Mouse (Mus musculus): ENCODE results near the gene Spata32. TPM values are rescaled to one million over a fixed set of nuclear protein-coding genes. Genes with fewer than 3 reads are reported as not detected.
A peak's percentile ranks its signal among the peaks of the same experiment; 100 is the strongest.

Spata32 gene
- polyA plus RNA-seq, 1 experiment from 2014 or later, result not detected

DNA sequence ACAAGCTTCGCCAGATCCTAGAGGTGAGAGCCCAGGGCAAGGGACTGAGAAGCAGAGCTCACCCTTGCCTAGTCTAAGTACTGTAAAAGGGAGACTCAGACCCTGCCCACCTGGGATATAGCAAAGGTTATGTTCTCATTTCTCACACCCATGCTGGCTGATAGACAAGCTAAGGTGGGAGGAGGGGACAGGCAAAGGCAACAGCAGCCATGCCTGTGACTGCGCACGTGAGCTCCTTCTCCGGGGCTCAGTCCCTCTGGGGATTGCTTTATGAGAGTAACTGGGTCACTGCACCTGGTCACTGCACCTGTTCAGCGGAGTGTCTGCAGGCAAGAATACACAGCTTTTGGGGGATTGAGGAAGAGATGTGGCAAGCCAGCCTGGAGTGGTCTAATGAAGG is 22.6 kb downstream of the Spata32 start:
- Histone ChIP-seq H3K36me3 (replicated peaks) (no peaks in the 10 kb centered on the region), H3K27ac (replicated peaks) (no peak overlapping the region), H3K9me3 (no peaks in the 10 kb centered on the region), H3K27me3 (replicated peaks; ENCODE audit: low read depth, poor library complexity, severe bottlenecking) (peaks cover 100% of the 10 kb centered on the region), H3K4me1 (peaks cover 36% of the 10 kb centered on the region), H3K4me3 (no peak overlapping the region)
- DNase-seq (ENCODE audit: low spot score), result no peak
- 81% methylated on average over 5 of the region's 5 CpGs for WGBS

DNA sequence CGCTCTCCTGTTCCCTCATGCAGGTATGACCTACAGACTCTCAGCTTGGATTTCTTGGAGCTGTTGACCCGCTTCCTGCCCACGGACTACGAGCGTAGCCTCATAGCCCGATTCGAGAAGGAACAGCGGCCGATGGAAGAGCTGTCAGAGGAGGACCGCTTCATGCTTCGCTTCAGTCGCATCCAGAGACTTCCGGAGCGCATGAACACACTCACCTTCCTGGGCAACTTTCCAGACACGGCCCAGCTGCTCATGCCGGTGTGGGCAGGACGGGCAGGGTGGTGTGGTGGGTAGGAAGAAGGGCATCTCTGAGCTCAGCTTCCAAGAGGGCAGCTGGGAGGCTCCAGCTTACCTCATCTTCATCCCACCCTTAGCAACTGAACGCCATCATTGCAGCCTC is 23.0 kb downstream of the Spata32 start:
- H3K27me3 ChIP-seq (replicated peaks; ENCODE audit: low read depth, poor library complexity, severe bottlenecking), result peaks cover 100% of the 10 kb centered on the region
- DNase-seq (ENCODE audit: low spot score), result no peak
- 91% methylated on average over 18 of the region's 18 CpGs for WGBS
- H3K4me1 ChIP-seq, result peaks cover 36% of the 10 kb centered on the region
- H3K36me3 ChIP-seq (replicated peaks), result no peaks in the 10 kb centered on the region
- no peak overlapping the region for H3K27ac ChIP-seq (replicated peaks)
- H3K9me3 ChIP-seq, result no peaks in the 10 kb centered on the region
- H3K4me3 ChIP-seq, result no peak overlapping the region

GRCm38 (mm10) chr11:103193825-103194168 is 24.4 kb downstream of the Spata32 start:
- Histone ChIP-seq H3K4me3 (0 out of 2 replicates have a peak overlapping the region, but pooled peaks have one; percentile 48), H3K4me1 (peaks cover 24% of the 10 kb centered on the region), H3K9me3 (no peaks in the 10 kb centered on the region), H3K36me3 (replicated peaks) (no peaks in the 10 kb centered on the region), H3K27ac (replicated peaks) (no peak overlapping the region), H3K27me3 (replicated peaks; ENCODE audit: low read depth, poor library complexity, severe bottlenecking) (peaks cover 98% of the 10 kb centered on the region)
- DNase-seq (ENCODE audit: low spot score), result no peak
- WGBS, result 29% methylated on average over 9 of the region's 9 CpGs

DNA sequence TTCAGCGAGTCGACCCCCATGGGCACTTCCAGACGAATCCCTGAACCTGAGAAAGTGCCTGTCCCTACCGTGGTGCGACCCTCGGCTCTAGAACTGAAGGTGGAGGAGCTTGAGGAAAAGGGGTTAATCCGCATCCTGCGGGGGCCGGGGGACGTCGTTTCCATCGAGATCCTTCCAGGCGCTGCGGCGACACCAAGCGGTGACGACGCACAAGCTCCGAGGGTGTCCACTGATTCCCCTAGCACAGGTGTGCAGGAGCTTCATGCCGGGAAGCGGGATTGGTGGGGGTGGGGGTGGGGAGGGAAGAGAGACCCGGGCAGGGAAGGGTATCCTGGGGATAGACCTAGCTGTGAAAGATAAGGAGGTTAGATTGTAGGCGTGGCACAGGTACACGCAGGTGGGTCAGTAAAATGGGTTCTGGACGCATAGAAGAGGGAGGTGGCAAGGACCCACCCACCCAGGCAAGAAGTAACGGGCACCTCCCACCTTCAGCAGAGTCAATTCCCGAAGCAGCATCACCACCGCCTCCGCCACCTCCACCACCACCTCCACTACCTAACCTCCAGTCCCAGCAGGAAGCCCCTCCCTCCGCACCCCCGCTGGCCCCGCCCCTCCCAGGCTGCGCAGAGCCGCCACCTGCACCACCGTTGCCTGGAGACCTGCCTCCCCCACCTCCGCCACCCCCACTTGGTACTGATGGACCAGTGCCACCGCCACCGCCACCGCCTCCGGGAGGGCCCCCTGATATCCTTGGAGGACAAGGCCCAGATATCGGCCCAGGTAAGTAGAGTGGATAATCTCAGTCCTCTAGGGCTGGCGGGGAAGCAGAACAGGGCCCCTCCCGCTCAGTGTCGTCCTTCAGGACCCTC is 25.0 kb downstream of the Spata32 start:
- 3% methylated on average over 44 of the region's 44 CpGs for WGBS
- peaks cover 18% of the 10 kb centered on the region for H3K4me1 ChIP-seq
- peak overlapping the region; percentile 48 for H3K4me3 ChIP-seq
- H3K9me3 ChIP-seq, result no peaks in the 10 kb centered on the region
- no peaks in the 10 kb centered on the region for H3K36me3 ChIP-seq (replicated peaks)
- DNase-seq (ENCODE audit: low spot score), result peak; percentile 59
- H3K27me3 ChIP-seq (replicated peaks; ENCODE audit: low read depth, poor library complexity, severe bottlenecking), result peaks cover 93% of the 10 kb centered on the region
- no peak overlapping the region for H3K27ac ChIP-seq (replicated peaks)

DNA sequence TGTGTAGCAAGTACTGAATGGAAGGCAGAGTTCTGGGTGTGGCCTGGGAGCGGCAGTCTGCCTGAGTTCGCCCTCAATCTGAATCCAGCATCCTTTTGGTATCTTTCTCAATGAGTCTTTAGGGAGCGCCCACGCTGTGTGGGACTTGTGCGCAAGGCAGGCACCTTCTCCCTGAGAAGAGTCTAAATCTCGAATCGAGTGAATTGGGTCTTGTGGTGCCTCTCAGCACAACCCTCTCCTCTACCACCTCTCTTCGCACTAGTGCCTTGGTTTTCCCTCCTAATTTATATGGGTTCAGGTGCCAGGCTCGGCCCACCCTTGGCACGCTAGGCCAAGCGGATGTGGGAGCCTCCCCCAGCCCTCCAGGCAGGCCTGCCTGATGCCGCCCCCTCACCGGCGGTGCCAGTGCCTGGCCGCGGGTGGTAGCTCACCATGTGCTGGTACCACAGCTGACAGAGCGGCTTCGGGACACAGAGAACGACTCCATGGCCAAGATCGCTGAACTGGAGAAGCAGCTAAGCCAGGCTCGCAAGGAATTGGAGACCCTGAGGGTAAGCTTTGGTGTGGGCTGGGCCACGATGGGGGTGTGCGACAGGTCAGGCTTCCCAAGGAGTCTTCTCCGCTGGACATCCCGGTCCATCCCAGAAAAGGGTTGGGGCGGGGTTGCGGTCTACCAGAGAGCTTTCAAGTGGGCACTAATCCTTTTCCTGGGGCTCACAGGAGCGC is 25.8 kb downstream of the Spata32 start:
- no peak for DNase-seq (ENCODE audit: low spot score)
- no peak overlapping the region for H3K27ac ChIP-seq (replicated peaks)
- H3K4me3 ChIP-seq, result peak overlapping the region; percentile 48
- H3K9me3 ChIP-seq, result no peaks in the 10 kb centered on the region
- WGBS, result 13% methylated on average over 28 of the region's 28 CpGs
- H3K27me3 ChIP-seq (replicated peaks; ENCODE audit: low read depth, poor library complexity, severe bottlenecking), result peaks cover 85% of the 10 kb centered on the region
- peaks cover 16% of the 10 kb centered on the region for H3K4me1 ChIP-seq
- no peaks in the 10 kb centered on the region for H3K36me3 ChIP-seq (replicated peaks)

GRCm38 (mm10) chr11:103184891-103185290 is 33.3 kb downstream of the Spata32 start:
- H3K27ac ChIP-seq (replicated peaks), result no peak overlapping the region
- H3K4me1 ChIP-seq, result no peaks in the 10 kb centered on the region
- H3K4me3 ChIP-seq, result no peak overlapping the region
- H3K9me3 ChIP-seq, result no peaks in the 10 kb centered on the region
- peak; percentile 56 for DNase-seq (ENCODE audit: low spot score)
- H3K36me3 ChIP-seq (replicated peaks), result no peaks in the 10 kb centered on the region
- peaks cover 36% of the 10 kb centered on the region for H3K27me3 ChIP-seq (replicated peaks; ENCODE audit: low read depth, poor library complexity, severe bottlenecking)
- 36% methylated on average over 2 of the region's 2 CpGs for WGBS

DNA sequence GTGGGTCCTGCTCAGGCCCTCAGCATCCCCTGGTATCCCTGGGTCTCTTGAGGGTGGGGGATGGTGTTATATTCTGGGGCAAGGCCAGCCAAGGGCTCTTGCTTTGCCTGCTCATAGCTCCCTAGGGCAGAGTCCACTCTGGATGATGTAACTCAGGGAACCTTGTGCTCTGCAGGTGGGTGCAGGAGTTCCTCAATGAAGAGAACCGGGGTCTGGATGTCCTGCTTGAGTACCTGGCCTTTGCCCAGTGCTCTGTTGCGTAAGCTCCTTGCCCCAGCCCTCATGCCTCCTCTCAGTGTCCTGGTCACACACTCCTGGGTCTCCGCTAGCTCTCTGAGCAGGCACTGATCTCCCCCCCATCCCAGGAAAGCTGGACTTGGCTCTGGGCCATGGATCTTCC is 36.3 kb downstream of the Spata32 start:
- Histone ChIP-seq H3K4me3 (no peak overlapping the region), H3K4me1 (no peaks in the 10 kb centered on the region), H3K27me3 (replicated peaks; ENCODE audit: low read depth, poor library complexity, severe bottlenecking) (peaks cover 28% of the 10 kb centered on the region), H3K9me3 (no peaks in the 10 kb centered on the region), H3K36me3 (replicated peaks) (no peaks in the 10 kb centered on the region), H3K27ac (replicated peaks) (no peak overlapping the region)
- WGBS, result 84% methylated on average over 3 of the region's 3 CpGs
- DNase-seq (ENCODE audit: low spot score), result no peak

DNA sequence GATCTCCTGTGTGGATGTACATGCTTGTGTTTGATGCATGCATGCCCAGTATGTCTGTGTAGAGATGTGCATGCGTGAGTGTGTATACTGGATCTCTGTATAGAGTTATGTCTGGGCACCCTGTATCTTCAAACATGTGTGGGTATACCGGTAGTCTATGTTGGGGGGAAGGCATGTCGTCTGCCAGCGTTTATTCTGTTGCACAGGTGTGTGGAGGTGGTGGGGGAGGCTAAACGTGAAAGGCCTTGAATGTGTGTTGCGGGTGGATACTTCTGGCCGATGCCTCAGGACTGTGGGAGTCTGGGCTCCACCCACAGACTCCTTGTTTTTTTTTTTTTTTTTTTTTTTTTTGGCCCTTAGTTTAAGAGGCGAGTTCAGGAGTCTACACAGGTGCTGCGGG is 36.9 kb downstream of the Spata32 start:
- WGBS, result 80% methylated on average over 9 of the region's 9 CpGs
- Histone ChIP-seq H3K4me1 (no peaks in the 10 kb centered on the region), H3K27ac (replicated peaks) (no peak overlapping the region), H3K9me3 (no peaks in the 10 kb centered on the region), H3K4me3 (no peak overlapping the region), H3K36me3 (replicated peaks) (no peaks in the 10 kb centered on the region), H3K27me3 (replicated peaks; ENCODE audit: low read depth, poor library complexity, severe bottlenecking) (peaks cover 28% of the 10 kb centered on the region)
- DNase-seq (ENCODE audit: low spot score), result no peak

DNA sequence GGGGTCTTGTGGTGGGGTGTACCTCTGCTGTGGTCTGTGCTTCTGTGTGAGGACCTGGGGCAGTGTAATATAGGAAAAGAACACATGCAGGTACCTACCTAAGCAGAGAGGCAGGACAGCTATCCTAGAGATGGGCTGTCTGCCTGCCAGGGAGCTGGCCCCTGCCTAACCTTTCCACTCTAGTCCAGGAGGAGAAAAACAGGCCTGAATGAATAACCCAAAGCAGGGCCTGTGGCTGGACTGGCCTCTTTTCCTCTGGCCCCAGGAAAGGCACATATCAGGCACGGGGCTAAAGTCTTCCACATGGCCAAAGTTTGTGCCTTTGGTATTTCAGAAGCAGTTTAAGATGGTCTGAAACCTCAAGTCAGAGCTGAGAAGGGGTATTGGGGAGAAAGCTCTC is 37.8 kb downstream of the Spata32 start:
- Histone ChIP-seq H3K36me3 (replicated peaks) (no peaks in the 10 kb centered on the region), H3K4me1 (peaks cover 6% of the 10 kb centered on the region; the same call in 1 of the 2 replicates), H3K9me3 (no peaks in the 10 kb centered on the region), H3K4me3 (no peak overlapping the region), H3K27ac (replicated peaks) (no peak overlapping the region), H3K27me3 (replicated peaks; ENCODE audit: low read depth, poor library complexity, severe bottlenecking) (peaks cover 24% of the 10 kb centered on the region)
- DNase-seq (ENCODE audit: low spot score), result no peak
- 73% methylated on average over 1 of the region's 1 CpGs for WGBS

DNA sequence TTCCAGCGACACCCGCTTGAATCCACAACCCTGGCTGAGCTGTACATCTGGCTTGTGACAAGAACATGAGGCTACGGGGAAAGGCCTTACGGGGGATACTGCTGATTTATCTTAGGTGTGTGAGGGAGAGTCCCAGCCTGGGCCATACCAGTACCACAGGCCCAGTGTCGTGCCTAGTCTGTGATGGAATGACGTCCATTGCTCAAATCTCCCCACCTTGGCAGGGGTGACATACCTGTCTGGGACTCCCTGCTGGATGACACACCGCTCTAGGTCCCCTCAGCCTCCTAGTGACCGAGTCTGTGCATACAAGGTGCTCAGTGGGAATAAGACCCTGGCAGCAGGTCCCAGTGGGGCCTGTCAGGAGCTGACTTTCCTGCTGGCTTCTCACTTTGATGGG is 39.5 kb downstream of the Spata32 start:
- peaks cover 36% of the 10 kb centered on the region for H3K27me3 ChIP-seq (replicated peaks; ENCODE audit: low read depth, poor library complexity, severe bottlenecking)
- no peaks in the 10 kb centered on the region for H3K9me3 ChIP-seq
- H3K36me3 ChIP-seq (replicated peaks), result no peaks in the 10 kb centered on the region
- H3K4me1 ChIP-seq, result peaks cover 11% of the 10 kb centered on the region
- no peak for DNase-seq (ENCODE audit: low spot score)
- no peak overlapping the region for H3K4me3 ChIP-seq
- no peak overlapping the region for H3K27ac ChIP-seq (replicated peaks)
- WGBS, result 88% methylated on average over 8 of the region's 8 CpGs

- no peaks in the 10 kb centered on the region for H3K36me3 ChIP-seq (replicated peaks)
- 0 out of 2 replicates have a peak overlapping the region, but pooled peaks have one; percentile 19 for H3K27ac ChIP-seq (replicated peaks)
- peaks cover 11% of the 10 kb centered on the region for H3K4me1 ChIP-seq
- no peaks in the 10 kb centered on the region for H3K9me3 ChIP-seq
- WGBS, result 85% methylated on average over 15 of the region's 15 CpGs
- H3K27me3 ChIP-seq (replicated peaks; ENCODE audit: low read depth, poor library complexity, severe bottlenecking), result peaks cover 43% of the 10 kb centered on the region
- DNase-seq (ENCODE audit: low spot score), result no peak
- no peak overlapping the region for H3K4me3 ChIP-seq
These were observed 40.3 kb downstream of the Spata32 start for GRCm38 (mm10) chr11:103177815-103178485.

DNA sequence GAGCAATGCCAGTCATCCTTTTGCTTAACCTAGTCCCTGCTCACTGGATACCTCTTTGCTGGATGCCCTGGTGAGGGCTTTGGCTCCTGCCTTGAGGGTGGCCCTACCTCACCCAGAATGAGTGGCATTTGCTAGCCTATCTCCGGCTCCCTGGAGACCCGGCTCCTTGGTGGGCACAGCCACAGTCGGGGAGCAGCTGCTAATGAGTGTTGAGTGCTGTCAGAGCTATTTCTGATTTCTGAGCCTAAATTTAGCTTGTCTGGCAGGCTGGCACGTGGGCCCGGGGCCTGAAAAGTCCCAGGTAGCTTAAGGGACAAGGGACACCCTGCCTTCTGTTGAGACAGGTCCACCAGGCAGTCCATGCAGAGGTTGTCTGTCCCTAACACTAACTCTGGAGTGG is 41.0 kb downstream of the Spata32 start:
- Histone ChIP-seq H3K27me3 (replicated peaks; ENCODE audit: low read depth, poor library complexity, severe bottlenecking) (peaks cover 46% of the 10 kb centered on the region), H3K4me3 (no peak overlapping the region), H3K9me3 (no peaks in the 10 kb centered on the region), H3K4me1 (peaks cover 11% of the 10 kb centered on the region), H3K27ac (replicated peaks) (no peak overlapping the region), H3K36me3 (replicated peaks) (no peaks in the 10 kb centered on the region)
- DNase-seq (ENCODE audit: low spot score), result no peak
- WGBS, result 82% methylated on average over 5 of the region's 5 CpGs
